Mouse (Mus musculus) monocyte, adult 5-6 weeks (primary cell): ENCODE results near the gene Med25. TPM values are rescaled to one million over a fixed set of nuclear protein-coding genes. Genes with fewer than 3 reads are reported as not detected.

Experiments used
- ATAC-seq: fragments of 153-309, 156-312 bp; replicated peaks from 2 replicates; pipeline ENCODE4 v1.8.0; 2017; ENCODE audit warnings: mild to moderate bottlenecking; ENCODE audit not compliant: low TSS enrichment, insufficient number of reproducible peaks, severe bottlenecking, poor library complexity, low FRiP score
- total RNA-seq: library from RNA; stranded (forward); fragments of 200-1000, 200-491, 200-594 nt; gene quantifications from 3 replicates; pipeline ENCODE4 v1.2.3, GENCODE M21; 2017

The Med25 gene
- total RNA-seq: 8.2 to 15.1 TPM (median 8.9 TPM) in 3 replicates

DNA sequence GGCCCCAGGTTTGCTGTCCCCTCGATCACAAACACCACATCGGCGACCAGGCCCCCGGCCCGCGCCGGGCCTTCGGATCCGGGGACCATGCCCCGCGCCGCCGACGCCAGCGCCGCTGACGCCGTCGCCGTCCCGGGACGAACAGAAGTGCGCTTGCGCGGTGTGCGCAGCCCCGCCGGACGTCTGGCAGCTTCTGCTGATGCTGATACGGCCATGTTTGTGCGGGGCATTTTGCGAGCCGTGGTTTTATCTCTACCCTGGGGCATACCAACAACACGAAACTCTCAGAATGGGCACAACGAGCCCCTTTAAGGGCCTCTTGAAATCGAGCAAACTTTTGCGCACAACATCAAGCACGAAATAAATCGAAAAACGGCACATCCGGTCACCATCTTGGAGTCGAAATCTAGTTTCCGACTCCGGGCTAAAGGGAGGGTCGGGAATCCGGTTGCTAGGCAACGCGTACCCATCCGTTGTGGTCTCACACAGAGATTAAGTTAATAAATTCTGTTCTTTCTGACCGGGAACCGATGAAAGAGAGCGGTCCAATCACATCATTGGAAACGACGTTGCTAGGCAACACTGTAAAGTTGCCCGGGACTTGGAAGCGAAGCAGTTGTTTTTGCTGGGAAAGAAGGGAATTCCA is at the start of gene Med25:
Med25 (minus strand) TSS at position 437 of the 646 bp plus-strand sequence.
- ATAC-seq: peak; percentile 44

DNA sequence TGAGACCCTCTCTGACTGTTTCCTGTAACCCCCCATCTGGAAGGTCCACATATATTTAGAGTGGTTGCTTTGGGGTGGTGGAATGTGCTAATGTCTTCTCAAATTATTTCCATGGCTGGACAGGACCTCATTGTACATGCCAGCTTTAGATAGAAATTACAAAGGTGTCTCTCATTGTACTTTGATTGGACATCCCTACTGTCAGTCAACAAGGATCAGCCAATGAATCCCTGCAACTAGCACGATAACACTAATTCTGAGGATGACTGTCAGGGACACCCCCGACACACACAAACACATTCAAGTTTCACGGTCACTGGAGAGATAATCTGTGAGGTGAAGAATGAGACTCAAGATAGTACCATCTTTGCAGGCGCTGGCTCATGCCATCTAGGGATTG is 46.2 kb upstream of the Med25 start:
- ATAC-seq: no peak

DNA sequence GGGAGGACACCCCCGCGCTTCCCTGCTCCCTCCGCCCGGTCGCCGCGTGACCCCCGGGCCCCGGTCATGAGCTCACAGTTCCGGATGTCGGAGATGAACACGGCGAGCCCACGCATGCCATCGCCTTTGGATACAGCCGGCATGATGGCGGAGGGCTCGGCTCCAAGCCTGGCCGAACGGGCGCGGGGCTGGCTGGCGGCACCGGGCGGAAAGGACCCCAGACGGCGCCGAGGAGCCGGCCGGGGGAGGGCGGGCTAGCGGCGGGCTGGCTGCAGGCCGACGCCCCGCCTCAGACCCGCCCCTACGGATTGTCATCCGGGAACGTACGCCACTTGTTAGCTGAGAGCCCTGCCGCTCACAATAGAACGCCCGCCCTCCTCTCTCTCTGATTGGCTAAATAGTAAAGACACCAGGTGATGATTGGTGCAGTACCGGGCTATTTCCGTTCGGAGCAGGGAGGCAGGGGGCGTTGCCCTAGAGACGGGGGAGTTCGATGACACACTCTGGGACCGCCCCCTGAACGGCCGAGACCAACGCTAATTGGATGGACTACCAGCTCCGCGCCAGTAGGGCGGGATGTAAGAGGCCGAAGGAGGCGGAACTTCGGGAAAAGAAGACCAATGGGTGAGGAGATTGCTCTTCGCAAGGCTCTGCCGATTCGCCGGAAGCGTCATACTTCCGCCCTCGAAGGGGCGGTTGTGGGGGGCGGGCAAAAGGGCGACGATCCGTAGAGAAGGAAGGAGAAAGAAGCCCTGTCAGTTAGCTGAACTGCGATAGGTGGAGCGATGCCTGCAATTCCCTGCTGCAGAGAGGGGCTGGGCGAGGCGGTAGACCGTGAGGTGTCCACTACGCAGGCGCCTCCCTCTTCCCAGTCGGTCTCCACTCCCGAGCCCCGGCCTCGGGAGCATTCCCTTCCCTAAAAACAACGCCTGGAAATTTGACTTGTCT is 37.0 kb upstream of the Med25 start, which contains the start of gene Ap2a1:
Ap2a1 (minus strand) TSS at position 293 of the 948 bp plus-strand sequence.
- peak; percentile 96 for ATAC-seq

DNA sequence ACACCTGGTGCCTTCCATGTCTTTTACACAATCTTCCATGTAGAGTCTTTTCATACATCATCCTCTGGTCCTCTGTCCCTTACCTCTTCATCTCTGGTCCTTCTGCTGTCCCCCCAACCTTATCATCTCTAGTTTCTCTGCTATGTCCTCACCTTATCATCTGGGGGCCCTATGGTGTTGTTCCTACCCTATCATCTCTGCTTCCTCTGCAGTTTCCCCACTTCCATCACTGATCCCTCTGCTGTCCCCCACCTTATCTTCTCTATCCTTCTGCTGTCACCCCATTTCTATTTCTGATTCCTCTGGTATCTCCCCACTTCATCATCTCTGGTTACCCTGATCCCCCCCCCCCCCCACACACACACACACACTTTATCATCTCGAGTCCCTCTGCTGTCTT is 36.1 kb upstream of the Med25 start:
- ATAC-seq: no peak

DNA sequence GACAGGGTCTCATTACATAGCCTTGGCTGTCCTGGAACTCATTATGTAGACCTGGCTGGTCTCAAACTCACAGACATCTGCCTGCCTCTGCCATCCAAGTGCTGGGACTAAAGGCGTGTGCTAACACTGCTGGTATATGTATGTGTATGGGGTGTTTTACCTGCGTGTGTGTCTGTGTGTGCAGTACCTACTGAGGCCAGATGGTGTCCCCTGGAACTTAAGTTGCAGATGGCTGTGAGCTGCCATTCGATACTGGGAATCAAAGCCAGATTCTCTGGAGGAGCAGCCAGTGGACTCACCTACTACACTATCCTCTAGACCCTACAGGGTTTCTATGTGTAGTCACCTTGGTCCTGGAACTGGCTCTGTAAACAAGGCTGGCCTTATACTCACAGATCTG is 33.0 kb upstream of the Med25 start:
- ATAC-seq: no peak

DNA sequence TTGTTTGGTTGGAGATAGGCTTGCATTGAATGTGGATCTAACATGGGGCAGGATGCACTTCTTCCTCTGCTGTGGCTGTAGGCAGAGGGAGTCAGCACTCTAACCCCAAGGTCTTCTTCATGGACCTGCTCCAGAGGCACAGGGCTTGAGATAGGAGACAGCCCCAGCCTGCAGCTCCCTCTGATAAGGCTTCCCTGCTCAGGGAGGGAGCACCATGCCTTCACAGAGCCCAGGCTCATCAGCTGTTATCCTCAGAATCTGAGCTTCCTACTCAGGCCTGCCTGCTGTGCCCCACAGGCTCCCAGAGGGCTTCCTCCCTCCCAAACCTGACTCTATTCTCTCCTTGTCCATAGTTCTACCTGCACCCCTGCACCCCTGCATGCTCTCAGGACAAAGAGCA is 30.0 kb upstream of the Med25 start:
- no peak for ATAC-seq

DNA sequence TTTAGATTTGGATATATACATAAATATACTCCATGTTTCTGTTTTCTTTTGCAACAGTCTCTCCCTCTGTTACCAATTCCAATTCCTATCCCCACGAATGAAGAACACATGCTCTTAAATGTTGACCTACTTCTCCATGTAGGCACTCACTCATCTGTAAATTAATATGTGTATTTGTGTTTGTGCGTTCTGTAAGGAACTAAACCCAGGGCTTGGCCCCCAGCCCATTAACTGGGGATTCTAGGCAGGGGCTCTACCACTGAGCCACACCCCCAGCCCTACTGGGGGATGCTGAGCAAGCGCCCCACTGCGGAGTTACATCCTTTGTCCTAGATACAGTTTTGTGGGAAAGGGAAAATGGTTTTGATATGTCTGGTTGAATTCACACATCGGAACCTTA is 26.6 kb upstream of the Med25 start:
- no peak for ATAC-seq

DNA sequence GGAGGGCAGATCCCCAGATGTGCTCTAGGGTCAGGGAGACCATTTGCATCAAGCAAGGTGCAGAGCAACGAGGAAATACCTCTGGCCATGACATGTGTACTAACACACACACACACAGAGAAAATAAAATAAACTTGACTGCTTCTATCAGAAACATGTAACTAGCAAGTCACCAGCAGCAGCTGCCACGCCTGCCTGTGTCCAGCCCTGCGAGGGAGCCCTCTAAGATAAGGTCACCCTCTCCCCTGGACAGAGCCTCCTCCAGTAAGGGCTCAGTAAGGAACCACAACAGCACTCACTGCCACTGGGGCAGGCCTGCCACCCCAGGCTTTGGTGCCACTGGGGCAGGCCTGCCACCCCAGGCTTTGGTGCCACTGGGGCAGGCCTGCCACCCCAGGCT is 25.7 kb upstream of the Med25 start:
- ATAC-seq: no peak

DNA sequence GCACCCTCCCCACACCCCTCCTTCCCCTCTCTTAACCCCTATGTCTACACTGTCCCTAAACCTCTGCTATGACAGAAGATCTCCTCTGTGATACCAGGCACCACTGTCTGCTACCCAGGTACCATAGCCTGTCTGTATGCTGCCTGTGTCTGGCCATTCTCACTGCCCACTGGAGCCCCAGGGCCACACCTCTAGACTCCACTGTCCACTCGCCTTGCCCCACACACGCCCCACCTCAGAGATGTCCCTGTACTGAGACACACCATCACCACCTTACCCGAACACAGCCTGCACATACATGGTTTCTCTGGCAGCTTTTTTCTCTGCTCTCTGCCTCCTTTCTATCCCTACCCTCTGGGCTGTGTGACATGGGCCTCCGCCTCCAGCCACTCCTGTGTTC is 24.4 kb upstream of the Med25 start:
- no peak for ATAC-seq

DNA sequence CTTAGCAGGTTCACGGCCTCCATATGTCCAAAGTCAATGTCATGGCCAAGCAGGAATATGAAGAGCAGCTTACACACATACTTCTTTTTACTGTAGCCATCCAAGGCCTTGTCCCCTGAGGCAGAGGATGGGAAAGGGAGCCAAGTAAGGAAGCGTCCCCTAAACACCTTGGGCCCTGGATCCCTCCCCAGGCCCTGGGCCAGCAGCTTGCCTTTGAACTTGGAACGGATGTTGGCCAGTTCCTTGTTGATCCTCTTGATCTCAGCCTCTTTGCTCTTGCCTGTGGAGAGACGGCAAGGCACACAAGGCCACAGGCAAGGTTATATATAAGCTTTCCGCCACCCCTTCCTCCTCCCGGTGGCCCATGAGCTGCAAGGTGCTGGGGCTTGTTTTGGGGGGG is 23.7 kb upstream of the Med25 start:
- ATAC-seq: no peak

DNA sequence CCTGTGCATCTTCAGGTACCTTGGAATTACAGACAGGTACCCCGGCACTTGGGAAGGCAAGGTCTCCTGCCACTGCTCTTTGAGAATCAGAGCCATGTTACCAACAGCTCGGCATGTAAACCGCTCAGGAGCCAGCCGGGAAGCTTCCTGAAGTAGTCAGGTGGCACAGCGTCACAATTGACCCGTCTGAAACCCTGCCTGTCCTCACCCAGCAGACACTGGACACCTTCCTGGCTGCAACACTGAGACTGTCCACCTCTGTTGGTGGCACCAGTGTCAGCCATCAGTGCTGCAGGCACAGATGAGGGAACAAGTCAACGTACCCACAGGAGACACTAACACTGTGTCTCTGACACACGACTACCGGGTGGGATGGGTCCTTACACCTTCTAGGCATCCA is 22.8 kb upstream of the Med25 start:
- no peak for ATAC-seq

DNA sequence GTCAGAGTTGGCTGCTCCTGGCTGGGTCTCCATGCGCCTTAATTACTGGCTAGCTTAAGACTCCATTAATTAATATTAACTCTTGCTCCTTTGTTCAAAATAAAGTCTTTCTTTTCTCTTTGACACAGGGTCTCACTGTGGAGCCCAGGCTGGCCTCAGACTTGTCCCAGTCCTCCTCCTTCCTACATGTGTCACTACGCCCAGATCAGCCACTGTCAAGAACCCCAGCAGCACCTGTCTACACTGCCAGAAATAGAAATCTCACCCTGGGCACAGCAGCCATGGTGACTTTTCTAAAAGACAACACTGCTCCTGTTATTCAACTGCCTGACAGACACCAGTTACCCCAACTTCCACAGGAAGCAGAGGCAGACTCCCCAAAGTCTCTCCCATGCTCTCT is 21.9 kb upstream of the Med25 start:
- no peak for ATAC-seq

DNA sequence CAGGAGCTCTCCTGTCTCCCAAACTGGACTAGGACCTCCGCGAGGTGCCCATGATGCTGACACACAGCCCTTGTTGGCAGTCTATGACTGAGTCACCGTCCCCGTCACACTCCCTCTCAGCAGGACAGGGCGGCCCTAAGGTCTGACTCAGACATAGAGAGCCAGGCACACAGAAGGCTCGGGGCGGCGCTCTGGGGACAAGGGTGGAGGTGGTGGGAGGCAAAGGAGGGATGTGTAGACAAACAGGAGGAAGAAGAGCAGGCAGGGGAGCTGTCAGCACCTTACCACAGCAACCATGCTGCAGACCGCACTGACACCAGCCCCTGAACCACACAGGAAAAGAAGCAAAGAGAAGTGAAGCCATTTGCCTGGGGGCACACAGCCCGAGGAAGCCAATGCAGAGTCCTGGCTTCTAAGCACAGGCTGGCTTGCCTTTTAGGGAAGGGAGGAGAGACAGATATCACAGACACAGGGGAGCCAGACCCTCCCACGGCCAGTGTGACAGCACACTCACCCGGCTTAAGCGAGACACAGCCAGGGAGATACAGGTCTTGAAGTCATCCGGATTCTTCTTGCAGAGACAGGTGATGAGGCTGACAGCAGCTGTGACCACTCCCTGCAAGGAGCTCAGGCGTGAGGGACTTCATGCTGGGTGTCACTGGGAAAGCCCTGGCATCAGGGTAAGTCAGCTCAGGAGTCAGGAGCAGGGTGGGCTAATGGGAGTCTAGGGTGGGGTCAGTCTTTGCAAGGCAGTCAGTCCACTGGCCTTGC is 16.4 kb upstream of the Med25 start:
- ATAC-seq: no peak

DNA sequence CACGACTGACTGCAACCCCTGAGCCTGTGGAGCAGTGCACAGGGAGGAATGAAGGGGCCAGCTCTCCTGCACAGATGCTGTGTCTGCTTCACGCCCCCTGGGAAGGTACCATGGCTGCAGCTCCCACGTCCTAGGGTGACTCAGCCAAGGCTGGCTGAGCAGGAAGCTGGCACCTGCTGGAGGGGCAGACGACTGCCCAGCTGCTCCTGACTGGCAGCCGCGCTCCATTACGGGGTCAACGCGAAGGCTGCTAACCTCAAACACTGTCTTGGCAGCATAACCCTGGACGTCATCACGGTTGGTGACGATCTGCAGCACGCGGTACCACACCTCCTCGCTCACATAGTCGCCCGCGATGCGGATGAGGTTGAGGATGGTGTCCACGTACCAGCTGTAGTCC is 12.9 kb upstream of the Med25 start:
- ATAC-seq: no peak

DNA sequence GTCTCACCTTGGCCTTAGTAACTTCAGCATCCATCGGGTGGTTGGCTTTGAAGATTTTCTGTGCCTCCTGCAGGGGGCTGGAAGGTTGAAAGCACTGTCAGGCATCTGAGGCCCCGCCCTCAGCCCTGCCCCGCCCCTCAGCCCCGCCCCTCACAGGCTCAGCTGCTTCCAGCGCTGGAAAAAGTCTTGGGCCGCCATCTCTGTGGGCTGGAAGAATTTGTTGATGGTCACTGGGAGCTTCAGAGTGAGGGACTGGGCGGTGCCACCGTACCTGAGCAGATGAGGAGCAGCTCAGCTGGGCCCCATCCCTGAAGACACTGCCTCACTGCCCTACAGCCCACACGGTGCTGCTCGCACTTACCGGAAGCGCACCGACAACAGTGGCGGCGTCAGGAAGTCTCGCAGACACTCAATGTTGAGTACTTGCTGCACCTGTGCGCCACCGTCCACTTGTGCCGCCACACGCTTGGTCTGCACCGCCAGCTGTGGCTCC is 8.8 kb upstream of the Med25 start:
- no peak for ATAC-seq

DNA sequence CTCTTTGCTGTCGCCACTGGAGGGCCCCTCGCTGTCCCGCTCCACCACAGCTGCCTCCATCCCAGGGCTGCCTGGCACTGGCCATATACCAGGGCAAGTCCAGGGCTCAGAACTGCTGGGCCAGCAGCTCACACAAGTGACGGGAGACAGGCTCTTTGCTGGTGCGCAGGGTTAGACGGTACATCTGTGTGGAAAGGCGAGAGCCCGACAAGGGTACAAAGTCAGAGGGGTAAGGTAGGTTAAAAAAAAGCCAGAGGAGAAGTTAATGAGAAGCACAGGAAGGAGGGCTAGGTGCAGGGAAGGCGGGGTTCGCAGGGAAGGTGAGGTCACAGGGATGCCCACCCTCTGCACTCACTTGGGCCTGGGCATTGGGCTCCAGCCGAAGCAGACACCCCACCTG is 8.1 kb upstream of the Med25 start:
- no peak for ATAC-seq

DNA sequence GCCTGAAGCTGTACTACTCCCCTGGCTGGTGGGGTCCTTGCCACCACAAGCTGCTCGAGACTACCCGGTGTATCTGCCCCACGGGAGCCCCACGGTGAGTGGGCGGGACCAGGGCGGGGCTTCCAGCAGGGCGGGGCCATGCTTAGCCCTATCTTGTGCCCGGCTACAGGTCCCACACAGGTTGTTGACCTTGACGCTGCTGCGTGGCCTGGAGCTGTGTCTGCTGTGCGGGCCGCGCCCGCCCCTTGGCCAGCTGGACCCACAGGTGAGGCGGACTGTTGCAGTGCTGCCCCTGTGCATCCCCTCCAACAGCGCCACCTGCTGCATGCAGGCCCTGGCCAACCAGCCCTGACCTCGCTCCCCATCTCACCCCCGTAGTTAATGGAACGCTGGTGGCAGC is 6.1 kb upstream of the Med25 start:
- ATAC-seq: no peak

DNA sequence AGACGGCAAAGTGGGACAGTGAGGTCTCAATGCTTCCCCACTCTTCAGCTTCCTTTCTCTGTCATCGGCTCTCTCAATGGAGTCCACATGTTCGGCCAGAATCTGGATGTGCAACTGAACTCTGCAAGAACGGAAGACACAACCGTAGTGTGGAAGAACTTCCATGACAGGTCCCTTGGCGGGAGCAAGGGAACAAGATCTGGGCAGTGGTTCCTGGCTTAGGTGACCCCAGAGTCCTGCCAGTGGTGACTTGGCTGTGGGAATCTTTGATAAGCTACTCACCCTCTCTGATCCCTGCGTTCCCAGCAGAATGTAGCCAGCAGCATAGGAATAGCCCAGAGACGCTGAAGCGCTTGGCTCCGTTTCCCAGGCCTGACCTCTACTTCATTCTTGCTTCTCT is 4.0 kb upstream of the Med25 start:
- no peak for ATAC-seq
